Mouse (Mus musculus) ES-E14 (cell line): ENCODE data around the gene Ctrc.

Experiments
- HCFC1 ChIP-seq: IDR thresholded peaks from 2 replicates; pipeline ENCODE4 v1.6.1; 2012; ENCODE audit warnings: low read length, inconsistent platforms, borderline replicate concordance; ENCODE audit not compliant: insufficient read depth
- MAFK ChIP-seq: IDR thresholded peaks from 2 replicates; pipeline ENCODE4 v1.6.1; 2014; ENCODE audit warnings: mild to moderate bottlenecking, low read depth, low read length, inconsistent platforms; ENCODE audit not compliant: insufficient read depth

DNA sequence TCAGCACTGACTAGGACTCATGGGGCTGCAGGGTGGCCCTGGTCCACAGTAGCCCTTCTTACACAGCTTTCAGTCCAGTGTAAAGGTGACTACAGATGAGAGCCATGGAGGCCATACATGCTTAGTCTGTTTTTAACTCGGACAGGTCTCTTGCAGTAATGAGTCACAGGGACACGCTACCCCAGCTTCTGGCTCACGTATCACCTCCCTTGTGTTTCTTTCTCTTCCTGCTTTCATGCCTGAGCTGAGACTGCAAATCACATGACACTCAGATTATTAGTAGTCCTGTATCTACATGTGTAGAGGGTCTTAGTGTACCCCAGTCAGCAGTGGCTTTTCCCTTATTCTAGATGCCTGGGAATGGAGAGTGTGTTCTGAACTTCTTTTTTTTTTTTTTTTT, 81.2 kb downstream of the Ctrc start:
- no peak for TF ChIP-seq MAFK
- no peak for TF ChIP-seq HCFC1
